Mouse (Mus musculus): Measurements from ENCODE around the gene Gsta2.
"Not testable (repeated sequence)": the region's sequence is repeated elsewhere in the genome, so short reads cannot be mapped to it uniquely, and the experiment has no call there.

DNA sequence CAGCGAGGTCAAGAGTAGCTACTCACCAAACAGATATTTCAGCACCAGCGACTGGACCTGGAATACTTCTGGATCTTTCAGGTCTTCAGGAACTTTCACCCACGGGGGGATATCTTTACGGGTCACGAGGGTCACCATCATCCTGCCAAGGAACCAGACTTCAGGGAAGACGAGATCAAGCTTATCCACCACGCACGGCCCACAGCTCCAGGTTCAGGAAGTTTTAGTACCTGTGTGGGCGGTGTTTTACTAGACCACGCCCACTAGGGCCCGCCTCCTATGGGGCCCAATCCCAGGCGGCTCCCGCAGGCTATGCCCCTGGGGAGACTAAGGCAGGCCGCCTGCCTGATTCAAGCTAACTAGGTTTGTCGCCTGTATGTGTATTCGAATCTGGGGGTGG lies 12.4 kb upstream of the Gsta2 start, which contains the start of gene Dppa5a:
- not testable (repeated sequence) for TF ChIP-seq CTCF (IDR thresholded peaks at IDR 0.05; ENCODE audit: control insufficient read depth, insufficient read depth, insufficient replicate concordance, low read depth, low read length); POLR2A (IDR thresholded peaks at IDR 0.05; ENCODE audit: control insufficient read depth, low read depth, low read length)

All from testis, adult 2 months (tissue).